Mouse (Mus musculus): ENCODE measurements around the gene Crnn.
A peak's percentile ranks its signal among the peaks of the same experiment; 100 is the strongest.

Crnn gene

GRCm38 (mm10) chr3:93144510-93145051 is at the start of gene Crnn:
Crnn (plus strand) TSS chr3:93144787.
- DNase-seq (ENCODE audit: low read depth, low spot score): no peak

- no peak for DNase-seq (ENCODE audit: low read depth, low spot score)
Measured at GRCm38 (mm10) chr3:93096447-93096846, 48.1 kb upstream of the Crnn start.

GRCm38 (mm10) chr3:93111668-93112067 is 32.9 kb upstream of the Crnn start:
- no peak for DNase-seq (ENCODE audit: low read depth, low spot score)

DNA sequence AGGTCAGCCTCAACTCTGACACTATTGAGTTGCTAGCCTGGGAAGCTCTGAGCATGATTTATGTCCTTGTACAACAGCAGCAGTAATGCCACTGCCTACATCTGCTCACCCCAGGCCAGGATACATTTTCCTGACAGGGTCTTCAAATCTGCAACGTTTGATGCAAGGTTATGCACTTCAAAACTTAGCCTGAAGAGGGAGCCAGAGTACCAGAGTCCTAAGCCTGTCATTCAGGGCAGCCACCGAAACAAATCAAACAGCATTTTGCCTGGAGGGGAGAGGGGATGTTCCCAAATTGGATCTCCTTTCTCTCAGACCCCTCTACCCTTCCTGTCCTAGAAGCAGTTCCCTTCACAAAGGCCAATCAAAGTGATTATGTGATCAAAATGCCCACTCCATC is 30.1 kb upstream of the Crnn start:
- DNase-seq (ENCODE audit: low read depth, low spot score): peak; percentile 61

DNA sequence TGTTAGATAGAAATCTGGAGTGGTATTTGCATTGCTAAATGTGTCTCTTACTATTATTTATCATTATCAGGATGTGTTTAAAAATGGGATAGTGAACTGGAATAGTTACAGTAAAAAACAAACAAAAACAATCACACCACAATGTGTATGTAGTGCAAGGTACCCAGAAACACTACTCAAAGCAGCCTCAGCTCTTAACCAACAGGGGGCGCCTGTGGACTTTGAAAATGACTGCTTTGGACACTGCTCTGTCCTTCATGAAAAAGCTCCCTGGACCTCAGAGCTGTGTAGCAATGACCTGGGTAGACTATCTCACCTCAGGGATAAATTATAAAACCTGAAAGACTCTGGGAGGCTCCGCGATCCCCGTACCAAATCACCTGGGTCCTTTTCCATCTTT is 25.5 kb upstream of the Crnn start:
- DNase-seq (ENCODE audit: low read depth, low spot score): no peak

- DNase-seq (ENCODE audit: low read depth, low spot score): no peak
Measured at GRCm38 (mm10) chr3:93128052-93128451, 16.5 kb upstream of the Crnn start.

- DNase-seq (ENCODE audit: low read depth, low spot score): no peak
Measured at GRCm38 (mm10) chr3:93129076-93129475, 15.5 kb upstream of the Crnn start.

DNA sequence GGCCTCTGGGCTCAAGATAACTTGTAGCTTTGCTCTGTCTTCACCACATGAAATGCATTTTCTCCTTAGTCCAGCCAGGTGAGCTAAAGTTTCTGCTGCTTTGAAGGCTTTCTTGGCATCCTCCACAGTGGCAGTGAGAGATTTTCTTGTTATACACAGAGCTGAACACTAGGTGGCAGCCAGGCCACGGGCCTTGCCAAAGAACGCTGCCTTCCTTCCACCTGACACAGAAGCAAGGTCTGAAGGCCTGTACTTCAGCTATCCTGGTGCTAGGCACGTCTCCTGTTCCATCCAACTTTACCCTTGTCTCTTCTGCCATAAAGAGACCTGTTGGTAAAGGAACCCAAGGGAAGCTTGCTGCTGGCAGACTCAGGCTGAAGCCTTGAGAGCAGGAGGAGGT is 14.1 kb upstream of the Crnn start:
- peak; percentile 40 for DNase-seq (ENCODE audit: low read depth, low spot score)

- DNase-seq (ENCODE audit: low read depth, low spot score): peak; percentile 66
Measured at GRCm38 (mm10) chr3:93162502-93162901, 17.9 kb downstream of the Crnn start.

- DNase-seq (ENCODE audit: low read depth, low spot score): peak; percentile 4
Measured at GRCm38 (mm10) chr3:93162996-93163592, 18.5 kb downstream of the Crnn start.

- DNase-seq (ENCODE audit: low read depth, low spot score): no peak
Measured at GRCm38 (mm10) chr3:93180856-93181255, 36.3 kb downstream of the Crnn start.

- no peak for DNase-seq (ENCODE audit: low read depth, low spot score)
Measured at GRCm38 (mm10) chr3:93196978-93197377, 52.4 kb downstream of the Crnn start, which contains the start of gene Flg2. Flg2 (plus strand) TSS chr3:93197278.
